Mouse (Mus musculus) retina, postnatal 7 days (tissue): ENCODE measurements around the gene Drap1.
A peak's percentile ranks its signal among the peaks of the same experiment; 100 is the strongest.

Experiments used
- DNase-seq: peaks from one replicate; pipeline ENCODE4 v3.0.0-alpha.2; 2012; ENCODE audit warnings: low read depth, low spot score

The Drap1 gene

DNA sequence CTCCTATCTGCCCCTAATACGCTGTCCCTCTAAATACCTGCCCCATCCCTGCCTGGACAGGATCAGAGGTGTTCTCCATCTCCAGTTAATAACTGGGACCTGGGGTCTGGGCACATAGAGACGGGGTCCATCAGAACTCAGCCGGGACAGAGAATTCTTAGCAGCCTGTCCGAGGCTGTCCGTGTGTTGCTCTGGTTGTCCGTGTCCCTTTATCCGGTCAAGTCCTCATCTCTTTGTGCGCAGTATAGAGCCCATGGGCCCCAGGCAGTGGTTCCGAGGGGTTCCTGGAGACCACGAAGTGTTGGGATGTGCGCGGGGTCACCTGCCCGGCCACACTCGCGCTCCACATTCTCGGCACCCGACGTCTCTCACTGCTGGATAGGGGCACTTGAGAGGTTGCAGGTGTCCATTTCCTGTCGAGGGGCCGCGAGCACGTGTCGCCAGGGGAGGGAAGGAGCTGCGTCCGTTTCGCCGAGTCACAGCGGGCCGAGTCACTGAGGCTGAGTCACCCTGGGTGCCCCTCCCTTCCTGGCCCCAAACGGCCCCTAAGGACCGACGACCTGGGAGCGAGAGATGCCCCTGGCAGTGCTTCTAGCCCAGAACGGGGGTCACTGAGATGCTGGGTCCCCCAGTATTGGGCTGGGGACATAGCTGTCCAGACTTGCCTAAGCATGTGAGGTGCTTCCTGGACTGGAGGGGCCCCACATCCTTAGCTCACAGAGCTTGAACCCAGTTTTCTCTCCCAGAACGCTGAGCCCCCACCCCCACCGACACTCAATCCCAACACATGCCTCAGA is 23.8 kb upstream of the Drap1 start:
- DNase-seq, result no peak

- DNase-seq, result no peak
Measured at GRCm38 (mm10) chr19:5447515-5448353, 23.0 kb upstream of the Drap1 start, which contains the start of gene Fosl1. Gene Fosl1 (plus strand): TSS chr19:5447547.

- no peak for DNase-seq
Measured at GRCm38 (mm10) chr19:5445747-5446146, 21.0 kb upstream of the Drap1 start.

GRCm38 (mm10) chr19:5444954-5445353 is 20.2 kb upstream of the Drap1 start:
- no peak for DNase-seq

GRCm38 (mm10) chr19:5444371-5444908 is 19.7 kb upstream of the Drap1 start:
- no peak for DNase-seq

DNA sequence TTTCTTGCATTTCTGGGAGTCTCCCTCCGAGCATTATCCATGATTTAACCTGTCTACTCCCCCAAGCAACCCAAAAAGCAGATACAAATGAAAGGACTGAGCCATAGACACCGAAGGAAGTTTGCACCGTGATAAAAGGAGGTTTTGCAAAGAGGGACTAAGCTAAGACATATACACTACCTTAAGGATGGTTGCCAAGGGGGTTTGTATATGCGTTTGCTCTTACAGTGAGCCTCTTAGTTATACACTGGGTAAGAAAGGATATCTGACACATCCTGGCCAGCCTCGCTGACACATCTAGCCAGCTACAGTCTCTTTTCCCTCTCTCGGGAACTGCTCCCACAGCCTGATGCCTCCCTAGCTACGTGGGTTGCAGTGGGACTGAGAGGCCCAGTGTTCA is 9.2 kb upstream of the Drap1 start:
- no peak for DNase-seq

DNA sequence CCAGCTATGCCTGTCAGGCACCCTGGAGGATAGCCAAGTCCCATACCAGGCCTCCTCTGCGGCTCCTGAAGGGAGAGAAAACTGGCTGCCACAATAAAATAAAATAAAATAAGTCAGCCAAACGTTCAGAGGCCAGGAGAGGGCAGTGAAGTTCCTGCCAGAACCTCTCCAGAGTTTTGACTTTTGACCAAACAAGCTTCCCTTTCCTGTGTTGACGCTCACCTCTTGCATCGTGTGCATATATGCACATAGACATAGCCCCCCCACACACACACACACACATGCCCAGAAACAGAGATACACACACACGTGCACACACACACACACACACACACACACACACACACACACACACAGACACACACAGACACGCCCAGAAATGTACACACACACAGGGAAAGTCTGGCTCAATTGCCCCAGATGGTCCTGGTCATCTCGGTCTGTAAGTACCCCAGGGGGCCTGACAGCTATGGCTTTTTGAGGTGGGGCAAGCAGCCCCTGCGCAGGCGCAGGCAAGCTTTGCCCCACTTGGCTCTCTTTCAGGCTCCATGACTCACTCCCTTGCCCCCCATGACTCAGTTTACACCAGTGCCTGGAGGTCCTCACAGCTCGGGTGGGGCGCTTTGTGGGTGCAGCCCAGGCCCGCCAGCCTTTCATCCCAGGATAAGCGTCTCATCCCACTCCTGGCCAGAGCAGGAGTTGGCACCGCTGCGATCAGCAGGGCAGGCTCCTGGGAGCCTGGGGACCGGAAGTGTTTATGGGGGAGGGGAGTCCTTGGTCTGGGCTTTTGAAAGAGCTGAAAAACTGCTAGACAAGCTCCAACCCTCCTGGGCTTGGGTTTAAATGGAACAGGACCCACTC is 8.4 kb upstream of the Drap1 start:
- no peak for DNase-seq

DNA sequence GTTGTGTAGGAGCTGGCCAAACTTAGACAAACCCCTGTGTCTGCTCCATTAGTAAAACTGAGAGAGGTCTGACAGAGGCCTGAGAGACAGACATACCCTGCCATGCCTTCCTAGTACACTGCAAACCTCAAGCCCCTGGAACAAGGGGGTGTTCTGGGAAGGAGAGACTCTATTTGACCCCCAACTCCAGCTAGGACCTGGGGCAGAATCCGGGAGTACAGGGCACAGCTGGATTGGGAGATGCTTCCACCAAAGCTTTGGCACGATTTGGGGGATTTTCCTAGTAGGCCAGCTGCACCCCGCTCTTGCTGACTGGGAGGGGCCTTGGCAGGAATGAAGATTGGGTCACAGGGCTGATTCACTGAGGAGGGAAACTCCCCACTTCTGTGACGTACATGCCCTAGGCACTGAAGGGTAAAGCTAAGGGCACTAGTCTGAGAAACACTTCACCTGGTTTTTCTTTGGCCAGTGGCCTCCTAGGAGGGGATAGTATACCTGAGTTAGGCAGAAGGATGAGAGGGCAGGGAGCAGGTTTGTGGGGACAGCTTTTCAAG is 7.2 kb upstream of the Drap1 start:
- no peak for DNase-seq

DNA sequence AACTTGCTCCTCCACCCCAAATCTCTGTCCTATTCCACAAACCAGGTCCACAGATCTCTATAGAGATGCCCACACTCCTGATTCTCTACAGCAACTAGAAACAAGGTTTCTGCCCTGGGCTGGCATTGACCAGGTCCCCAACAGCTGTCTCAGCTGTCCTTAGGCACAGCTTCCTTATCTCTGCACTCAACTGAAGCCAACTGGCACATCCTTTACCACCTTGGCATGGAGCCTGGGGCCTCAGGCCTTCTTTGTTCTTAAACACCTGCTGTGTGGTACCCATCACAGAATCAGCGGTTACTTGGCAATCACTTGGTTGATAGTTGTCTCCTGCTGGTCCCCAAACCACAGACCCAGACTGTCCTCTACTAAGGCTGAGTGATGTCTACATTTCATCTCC is 5.6 kb upstream of the Drap1 start:
- no peak for DNase-seq

- no peak for DNase-seq
Measured at GRCm38 (mm10) chr19:5429806-5430205, 5.0 kb upstream of the Drap1 start.

GRCm38 (mm10) chr19:5429219-5429618 is 4.4 kb upstream of the Drap1 start:
- no peak for DNase-seq

- peak; percentile 44 for DNase-seq
Measured at GRCm38 (mm10) chr19:5428083-5428482, 3.3 kb upstream of the Drap1 start.

DNA sequence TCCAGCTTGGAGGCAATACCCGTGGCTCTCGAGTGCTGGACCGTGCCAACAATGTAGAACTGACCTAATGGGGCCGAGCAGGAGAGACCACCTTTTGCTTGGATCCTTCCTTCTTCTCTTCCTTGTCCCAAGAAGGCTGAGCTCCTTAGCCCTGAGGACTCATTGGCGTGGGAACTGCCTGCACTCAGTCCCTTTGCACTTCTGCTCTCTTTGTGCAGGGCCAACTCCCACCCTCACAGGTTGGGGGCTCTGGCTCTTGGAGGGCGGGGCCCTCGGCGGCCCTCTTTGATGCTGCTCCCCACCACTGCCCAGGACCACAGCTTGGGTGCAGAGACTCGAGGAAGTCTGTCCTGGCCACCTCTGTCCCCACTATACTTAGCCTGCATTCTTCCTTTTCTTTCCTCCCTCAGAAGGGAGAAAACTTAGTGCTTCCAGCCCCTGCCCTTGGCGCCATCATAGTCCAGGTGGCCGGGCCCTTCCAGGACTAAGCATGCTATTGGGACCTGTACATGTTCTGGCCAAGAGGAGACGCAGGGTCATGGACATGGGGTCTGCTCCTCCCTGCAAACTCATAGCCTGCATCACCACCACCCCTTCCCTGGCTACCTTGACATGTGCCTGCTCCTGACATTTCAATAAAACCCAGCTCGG is 2.0 kb upstream of the Drap1 start:
- DNase-seq, result no peak

- DNase-seq, result no peak
Measured at GRCm38 (mm10) chr19:5425906-5426565, 1.3 kb upstream of the Drap1 start.

- DNase-seq, result no peak
Measured at GRCm38 (mm10) chr19:5424092-5424781, 542 bp downstream of the Drap1 start.

- no peak for DNase-seq
Measured at GRCm38 (mm10) chr19:5423561-5423960, 1.2 kb downstream of the Drap1 start.

DNA sequence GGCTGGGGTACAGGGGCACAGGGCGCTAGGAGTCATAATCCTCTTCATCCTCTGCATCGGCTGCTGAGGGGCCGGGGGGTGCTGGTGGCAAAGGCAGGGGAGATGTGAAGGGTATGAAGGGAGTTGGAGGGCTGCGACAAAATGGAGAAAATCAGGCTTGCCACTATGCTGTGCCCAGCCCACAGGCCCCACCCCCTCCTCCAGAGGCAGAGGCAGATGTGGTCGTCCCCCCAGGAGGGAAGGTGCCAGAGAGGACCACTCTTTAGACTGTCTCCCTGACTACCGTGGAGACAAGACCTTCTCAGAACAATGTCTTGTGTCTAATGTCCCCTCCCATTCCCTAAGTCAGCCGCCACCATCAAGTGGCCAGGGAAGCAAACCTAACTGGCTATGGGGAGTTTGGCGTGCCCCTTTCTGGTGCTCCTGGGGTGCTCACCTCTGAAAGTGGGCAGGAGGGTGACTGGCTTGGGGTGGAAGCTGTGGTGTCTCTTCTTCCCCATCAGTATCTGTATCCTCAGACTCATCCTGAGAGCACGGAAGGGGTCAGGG is 1.8 kb downstream of the Drap1 start:
- no peak for DNase-seq

- no peak for DNase-seq
Measured at GRCm38 (mm10) chr19:5422267-5422666, 2.5 kb downstream of the Drap1 start.

DNA sequence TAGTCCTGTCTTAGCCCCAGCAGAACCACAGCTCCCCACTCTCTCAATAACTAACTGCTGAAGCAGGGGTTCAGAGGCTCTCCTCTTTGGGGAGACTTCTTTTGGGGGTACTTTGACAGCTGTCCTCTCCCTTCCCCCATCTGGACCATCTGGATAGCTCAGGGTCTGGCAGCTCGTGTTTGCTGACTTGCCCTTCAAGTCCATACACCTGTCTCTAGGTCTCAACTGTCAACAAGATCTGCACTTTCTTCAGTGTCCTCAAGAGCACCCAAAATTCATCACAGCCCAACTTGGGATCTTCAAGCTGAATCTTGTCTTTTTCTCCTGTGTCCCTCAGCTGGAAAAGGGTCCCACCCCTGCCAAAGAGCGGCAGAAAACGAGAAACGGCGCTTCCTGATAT is 3.0 kb downstream of the Drap1 start:
- no peak for DNase-seq
